Comparison of ENCODE assay signal across 26 mouse cellular contexts in the genomic region with DNA sequence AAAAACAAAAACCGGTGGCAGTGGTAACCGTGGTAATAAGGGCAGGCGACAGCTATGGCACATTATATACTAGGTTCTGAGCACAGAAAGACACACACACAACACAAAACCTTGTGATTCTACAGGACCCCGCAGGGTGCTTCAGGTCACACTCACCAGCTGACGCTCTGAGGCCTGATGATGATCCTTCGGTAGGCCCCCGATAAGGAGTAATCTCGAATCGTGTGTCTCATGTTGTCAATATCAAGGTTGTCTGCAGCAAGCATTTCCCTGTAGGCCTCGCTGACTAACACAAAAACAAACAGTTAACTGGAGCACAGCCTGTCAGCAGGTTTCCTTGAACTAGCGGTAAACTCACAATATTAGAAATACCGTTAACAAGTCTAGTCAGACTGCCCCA.
"Had no signal": no experiment of that assay in that cellular context is flagged by ENCODE, and none has a peak within 500 bp of the region (broad histone marks: within the 10 kb centered on the region; RNA-seq: fewer than 3 reads in every experiment).

No protein-coding gene starts in this region.

- H3K27ac ChIP-seq: embryonic facial prominence, embryonic 10.5 days; embryonic facial prominence, embryonic 12.5 days; embryonic facial prominence, embryonic 13.5 days; embryonic facial prominence, embryonic 15.5 days; forebrain, embryonic 10.5 days; forebrain, embryonic 12.5 days; forebrain, embryonic 13.5 days; forebrain, embryonic 15.5 days; gastrocnemius, adult 2 months; heart, adult 2 months had no signal

- H3K9ac ChIP-seq: embryonic facial prominence, embryonic 12.5 days; embryonic facial prominence, embryonic 13.5 days; embryonic facial prominence, embryonic 15.5 days; forebrain, embryonic 12.5 days; forebrain, embryonic 13.5 days; forebrain, embryonic 15.5 days; forebrain, postnatal 0 days had no signal

- H3K4me2 ChIP-seq: embryonic facial prominence, embryonic 12.5 days; embryonic facial prominence, embryonic 13.5 days; embryonic facial prominence, embryonic 15.5 days; forebrain, embryonic 12.5 days; forebrain, embryonic 13.5 days; forebrain, embryonic 15.5 days had no signal

- H3K4me1 ChIP-seq: embryonic facial prominence, embryonic 10.5 days; embryonic facial prominence, embryonic 12.5 days; embryonic facial prominence, embryonic 13.5 days; embryonic facial prominence, embryonic 15.5 days; forebrain, embryonic 10.5 days; forebrain, embryonic 12.5 days; forebrain, embryonic 13.5 days; forebrain, embryonic 15.5 days had no signal

- H3K9me3 ChIP-seq: embryonic facial prominence, embryonic 10.5 days; embryonic facial prominence, embryonic 12.5 days; embryonic facial prominence, embryonic 13.5 days; embryonic facial prominence, embryonic 15.5 days; forebrain, embryonic 10.5 days; forebrain, embryonic 12.5 days; forebrain, embryonic 13.5 days; forebrain, embryonic 15.5 days had no signal

- ATAC-seq: forebrain, embryonic 13.5 days; forebrain, embryonic 14.5 days; forebrain, embryonic 15.5 days; forebrain, embryonic 16.5 days; forebrain, postnatal 0 days had no signal

- H3K27me3 ChIP-seq: embryonic facial prominence, embryonic 12.5 days; embryonic facial prominence, embryonic 13.5 days; embryonic facial prominence, embryonic 15.5 days; forebrain, embryonic 12.5 days; forebrain, embryonic 13.5 days; forebrain, embryonic 15.5 days had no signal

- DNase-seq: cerebellum, adult 9-11 months; cerebellum, postnatal 10 days; cerebellum, postnatal 14 days; cerebellum, postnatal 25 days; cerebellum, postnatal 36 days; embryo, embryonic 11 days; forebrain, postnatal 0 days; gastrocnemius, adult 2 months; gastrocnemius, postnatal 10 days; gastrocnemius, postnatal 14 days; gastrocnemius, postnatal 25 days; gastrocnemius, postnatal 36 days; heart, adult 11 months; heart, adult 18-20 months; heart, adult 2 months had no signal

- H3K4me3 ChIP-seq: embryonic facial prominence, embryonic 10.5 days; embryonic facial prominence, embryonic 12.5 days; embryonic facial prominence, embryonic 13.5 days; embryonic facial prominence, embryonic 15.5 days; erythroblast, embryonic 14.5 days; forebrain, embryonic 10.5 days; forebrain, embryonic 12.5 days; forebrain, embryonic 13.5 days; forebrain, embryonic 15.5 days; gastrocnemius, adult 2 months; heart, adult 2 months had no signal
